Mouse (Mus musculus) embryo, embryonic 10.5 days (tissue): ENCODE data around the gene Ccdc181.
A peak's percentile ranks its signal among the peaks of the same experiment; 100 is the strongest.
"Not testable (repeated sequence)": the region's sequence is repeated elsewhere in the genome, so short reads cannot be mapped to it uniquely, and the experiment has no call there.

Source experiments
- DNase-seq: peaks from one replicate; pipeline ENCODE4 v3.0.0-alpha.2; 2015; ENCODE audit warnings: low spot score

The Ccdc181 gene

DNA sequence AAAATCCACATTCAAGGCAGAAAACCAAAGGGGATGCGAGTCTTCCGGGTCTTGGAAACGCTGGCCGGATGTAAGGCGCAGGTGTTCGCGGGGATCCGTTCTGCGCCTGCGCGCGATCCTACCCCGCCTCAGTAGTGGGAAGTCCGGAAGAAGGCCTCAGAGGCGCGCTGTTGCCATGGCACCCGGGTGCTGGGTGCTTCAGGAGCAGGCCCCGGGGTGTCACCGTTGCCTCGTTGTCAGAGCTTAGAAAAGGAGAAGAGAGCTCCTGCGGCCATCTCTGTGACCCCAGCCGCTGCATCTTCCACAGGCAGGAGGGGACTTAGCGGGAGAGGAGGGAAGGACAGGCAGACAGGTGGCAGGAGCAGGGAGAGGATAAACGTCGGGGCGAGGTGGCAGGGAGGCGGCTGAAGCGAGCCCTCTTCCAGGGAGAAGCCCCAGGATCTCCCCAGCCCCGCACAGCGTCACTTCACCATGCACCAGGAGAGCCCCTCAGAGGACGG lies at the start of gene Ccdc181:
TSS of gene Ccdc181 (plus strand) at position 131 of the 500 bp plus-strand sequence.
- DNase-seq = peak; percentile 93

- DNase-seq = not testable (repeated sequence)
Measured at GRCm38 (mm10) chr1:164231937-164232570, 43.3 kb upstream of the Ccdc181 start.

- no peak for DNase-seq
Measured at GRCm38 (mm10) chr1:164233447-164233846, 41.9 kb upstream of the Ccdc181 start.

DNA sequence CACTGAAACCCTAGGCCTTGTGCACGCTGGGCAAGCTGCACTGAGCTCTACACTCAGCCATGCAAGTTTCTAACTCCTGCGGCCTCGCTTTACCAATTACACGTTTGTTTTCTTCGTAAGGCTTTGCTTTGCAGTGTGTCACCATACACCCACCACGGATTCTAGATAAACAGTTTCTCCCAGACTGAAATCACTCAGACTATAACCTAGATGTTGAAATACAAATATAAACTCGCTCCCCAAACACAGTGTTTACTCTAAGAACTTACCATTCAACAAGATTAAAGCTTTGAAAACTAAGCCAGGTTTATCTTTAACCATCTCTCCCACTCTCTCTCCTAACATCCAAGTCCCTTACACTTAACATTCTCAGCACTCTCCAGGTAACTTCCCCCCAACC lies 40.3 kb upstream of the Ccdc181 start:
- DNase-seq = no peak

GRCm38 (mm10) chr1:164236078-164236477 lies 39.3 kb upstream of the Ccdc181 start:
- DNase-seq = no peak

DNA sequence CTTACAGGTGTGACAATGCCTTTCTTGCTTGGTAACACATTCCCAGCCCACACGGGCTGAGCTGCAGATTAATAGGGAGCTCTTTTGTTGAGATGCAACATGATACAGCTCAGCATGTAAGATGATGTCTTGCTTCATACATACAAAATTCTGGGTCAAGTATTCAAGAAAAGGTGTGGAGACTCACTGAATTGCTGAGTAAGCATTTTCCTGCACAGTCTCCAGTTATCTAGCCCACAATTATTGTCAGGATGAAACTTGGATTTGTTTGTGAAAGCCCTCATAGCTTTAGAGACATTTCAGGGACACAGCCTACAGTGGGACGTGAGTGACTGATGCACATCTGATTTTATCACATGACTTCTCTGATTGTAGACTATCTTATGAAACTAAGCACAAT lies 33.9 kb upstream of the Ccdc181 start:
- DNase-seq = no peak

GRCm38 (mm10) chr1:164242809-164243208 lies 32.6 kb upstream of the Ccdc181 start:
- no peak for DNase-seq

- peak; percentile 15 for DNase-seq
Measured at GRCm38 (mm10) chr1:164247442-164247841, 27.9 kb upstream of the Ccdc181 start.

- DNase-seq = peak; percentile 48
Measured at GRCm38 (mm10) chr1:164247971-164248370, 27.4 kb upstream of the Ccdc181 start.

DNA sequence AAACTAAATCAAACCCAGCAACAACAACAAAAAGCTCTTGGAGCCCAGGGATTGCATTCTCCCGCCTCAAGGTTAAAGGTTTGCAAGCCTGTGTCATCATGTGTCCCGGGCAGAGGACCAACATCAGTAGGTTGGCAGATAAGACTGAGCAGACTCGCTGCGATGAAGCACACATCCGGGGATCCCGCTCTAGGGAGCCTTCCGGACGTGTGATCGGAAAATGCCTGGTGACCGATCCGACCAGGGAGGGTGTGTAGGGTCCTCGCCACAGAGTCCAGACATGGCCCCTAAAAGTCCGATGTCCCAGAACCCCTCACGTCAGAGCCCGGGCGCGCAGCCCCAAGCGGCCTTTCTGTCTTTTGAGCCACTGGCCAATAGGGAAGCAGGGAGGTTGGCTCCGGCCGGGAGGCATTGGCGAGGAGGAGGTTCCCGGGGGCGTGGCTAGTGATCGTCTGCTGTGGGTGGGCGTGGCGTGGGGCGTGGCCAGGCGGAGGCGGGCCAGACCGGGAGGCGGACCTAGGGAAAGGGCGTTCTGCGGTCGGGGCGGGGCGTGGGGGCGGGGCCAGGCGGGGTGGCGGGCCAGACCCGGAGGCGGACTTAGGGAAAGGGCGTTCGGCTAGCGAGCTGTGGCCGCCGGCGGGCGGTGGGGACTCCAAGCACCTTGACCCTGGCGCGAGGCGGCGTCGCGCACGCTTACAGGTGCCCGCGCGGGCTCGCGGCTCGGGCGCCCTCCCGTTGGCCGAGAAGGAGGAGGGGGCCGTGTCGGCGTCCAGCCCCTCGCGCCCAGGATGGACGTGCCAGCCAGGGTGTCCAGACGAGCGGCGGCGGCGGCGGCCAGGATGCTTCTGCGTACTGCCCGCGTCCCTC lies 26.7 kb upstream of the Ccdc181 start, which contains the start of gene Slc19a2:
TSS of gene Slc19a2 (plus strand) at position 582 of the 867 bp plus-strand sequence.
- peak; percentile 99 for DNase-seq

GRCm38 (mm10) chr1:164249332-164249711 lies 26.1 kb upstream of the Ccdc181 start:
- DNase-seq = peak; percentile 58

DNA sequence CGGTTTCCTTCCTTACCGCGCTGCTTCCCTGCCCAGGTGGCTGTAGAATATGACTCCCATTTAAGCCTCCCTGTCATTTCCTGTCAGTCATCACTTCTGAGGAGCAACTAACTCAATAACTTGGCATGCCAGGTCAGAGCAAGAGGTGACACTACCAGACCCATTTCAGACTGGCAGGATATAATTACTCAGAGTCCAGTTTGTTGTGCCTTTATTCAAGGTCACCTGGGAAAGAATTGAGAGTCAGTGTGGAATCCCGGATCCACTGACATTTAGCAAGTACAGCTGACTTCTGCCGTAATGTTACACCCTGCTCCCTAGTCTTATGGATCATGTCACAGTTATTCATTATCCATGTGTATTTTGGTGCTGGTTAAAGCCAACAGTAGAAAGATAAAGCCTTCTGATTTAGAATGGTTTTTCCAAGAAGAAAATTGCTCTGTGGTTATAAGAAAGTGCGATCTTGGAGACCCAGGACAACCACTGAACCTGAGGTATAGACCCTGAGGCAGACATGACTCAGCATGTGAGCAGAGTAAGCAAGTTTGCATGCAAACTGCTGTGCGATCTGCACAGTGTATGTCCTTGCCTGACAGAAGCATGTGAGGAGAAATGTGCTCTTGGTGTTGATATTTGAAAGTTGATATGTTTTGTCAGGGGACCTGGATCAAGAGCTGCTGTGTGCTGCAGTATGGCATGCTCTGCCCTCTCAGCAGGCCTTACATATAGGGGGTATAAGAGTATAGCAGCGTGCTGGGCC lies 24.8 kb upstream of the Ccdc181 start:
- DNase-seq = no peak

- DNase-seq = no peak
Measured at GRCm38 (mm10) chr1:164251438-164251837, 23.9 kb upstream of the Ccdc181 start.

DNA sequence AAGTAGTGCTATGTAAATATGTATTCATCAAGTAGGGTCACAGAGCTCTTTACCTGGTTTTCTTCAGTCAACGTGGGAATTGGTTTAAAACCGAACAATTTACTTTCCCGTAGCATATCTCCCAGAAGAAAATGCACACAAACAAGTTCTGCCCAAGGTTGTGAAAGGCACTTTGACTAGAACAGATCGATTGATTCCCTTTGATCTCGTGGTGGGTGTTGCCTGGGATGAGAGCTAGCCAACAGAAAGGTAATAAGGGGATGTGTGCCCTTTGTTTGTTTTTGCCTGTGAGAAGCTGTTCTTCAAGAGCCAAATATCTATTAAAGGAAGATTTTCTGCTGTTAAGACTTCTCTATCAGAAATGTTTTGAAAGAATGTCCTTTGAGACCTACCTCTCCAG lies 22.8 kb upstream of the Ccdc181 start:
- DNase-seq = no peak

DNA sequence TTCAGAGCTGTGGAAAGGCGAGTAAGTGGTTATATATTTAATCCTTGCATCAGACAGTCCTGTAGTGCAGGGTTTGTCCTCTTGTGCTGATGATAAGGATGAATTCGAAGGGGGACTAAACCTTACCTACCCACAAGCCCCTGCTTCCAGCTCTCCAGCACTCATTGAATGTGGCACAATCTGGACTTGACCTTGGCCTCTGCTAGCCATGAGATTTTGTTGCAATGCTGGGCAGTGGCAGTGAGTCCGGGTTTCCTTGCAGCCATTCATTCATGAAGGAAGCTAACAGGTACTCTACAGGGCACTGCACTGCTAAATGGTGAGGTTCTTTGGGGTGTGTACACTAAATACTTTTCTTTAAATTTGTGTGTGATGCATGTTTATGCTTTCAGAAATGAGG lies 20.5 kb upstream of the Ccdc181 start:
- no peak for DNase-seq

DNA sequence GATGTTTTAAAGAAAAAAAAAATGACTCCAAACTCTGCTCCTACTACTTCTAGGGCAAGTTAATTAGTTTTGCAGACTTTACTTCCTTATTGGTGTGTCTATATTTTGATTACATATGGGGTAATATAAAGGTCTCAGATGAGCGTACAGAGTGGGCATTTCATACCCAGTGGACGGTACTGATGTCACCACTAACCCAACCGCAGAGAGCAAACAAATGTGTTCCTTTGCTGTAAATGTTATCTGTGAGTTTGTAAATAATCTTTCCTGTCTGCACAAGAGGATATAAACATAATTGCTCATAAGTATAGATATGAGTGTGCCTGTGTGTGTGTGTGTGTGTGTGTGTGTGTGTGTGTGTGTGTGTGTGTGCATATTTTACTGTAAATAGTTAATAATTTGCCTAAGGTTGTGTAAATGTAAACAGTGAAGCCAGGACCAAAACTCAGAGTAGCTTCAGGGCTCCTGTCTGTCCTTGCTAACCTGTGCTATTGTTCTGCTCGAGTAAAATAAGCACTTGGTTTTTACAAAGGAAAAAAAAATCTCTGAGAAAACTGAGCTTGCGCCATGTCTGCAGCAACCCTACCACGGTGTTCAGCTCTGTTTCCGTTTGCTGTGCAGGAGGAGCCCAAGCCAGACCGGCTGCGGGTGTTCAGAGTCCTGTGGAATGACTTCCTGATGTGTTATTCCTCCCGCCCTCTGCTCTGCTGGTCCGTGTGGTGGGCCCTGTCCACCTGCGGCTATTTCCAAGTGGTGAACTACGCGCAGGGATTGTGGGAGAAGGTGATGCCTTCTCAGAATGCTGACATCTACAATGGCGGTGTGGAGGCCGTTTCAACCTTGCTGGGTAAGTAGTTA lies 15.0 kb upstream of the Ccdc181 start:
- no peak for DNase-seq

DNA sequence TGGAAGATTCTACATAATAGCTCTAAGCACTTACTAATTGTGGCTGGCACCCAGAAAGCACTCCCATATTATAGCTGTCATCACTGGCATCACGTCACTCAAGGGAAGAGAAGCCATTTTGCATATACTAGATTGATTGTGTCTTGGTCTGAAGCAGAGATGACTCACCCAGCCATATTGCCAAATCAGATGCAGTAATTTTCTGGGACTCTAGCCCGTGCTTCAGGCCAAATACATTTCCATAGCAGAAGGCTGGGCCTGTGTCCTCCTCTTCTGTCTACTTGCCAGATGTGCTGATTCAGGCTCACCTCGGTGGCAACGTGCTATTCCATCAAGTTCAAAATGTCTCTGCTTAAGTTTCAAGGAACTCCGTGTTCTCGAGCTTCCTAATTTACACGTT lies 13.8 kb upstream of the Ccdc181 start:
- DNase-seq = no peak

DNA sequence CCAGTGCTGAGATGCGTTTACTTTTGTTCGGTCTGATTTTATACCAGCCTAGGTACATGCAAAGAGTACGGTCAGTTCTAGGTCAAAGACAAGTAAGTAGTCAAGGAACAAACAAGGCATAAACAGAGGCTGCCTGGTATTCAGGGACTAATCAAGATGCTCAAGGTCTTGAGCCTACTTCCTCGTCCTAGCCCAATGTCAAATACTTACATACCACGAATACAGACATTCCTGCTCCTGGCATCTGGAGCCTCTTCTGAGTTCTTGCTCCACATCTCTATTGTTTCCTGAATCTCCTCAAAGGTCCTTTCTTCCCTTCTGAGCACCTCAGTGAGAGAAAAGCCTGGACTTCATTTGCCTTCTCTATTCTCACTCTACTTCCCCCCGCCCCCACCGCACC lies 4.4 kb upstream of the Ccdc181 start:
- DNase-seq = no peak

DNA sequence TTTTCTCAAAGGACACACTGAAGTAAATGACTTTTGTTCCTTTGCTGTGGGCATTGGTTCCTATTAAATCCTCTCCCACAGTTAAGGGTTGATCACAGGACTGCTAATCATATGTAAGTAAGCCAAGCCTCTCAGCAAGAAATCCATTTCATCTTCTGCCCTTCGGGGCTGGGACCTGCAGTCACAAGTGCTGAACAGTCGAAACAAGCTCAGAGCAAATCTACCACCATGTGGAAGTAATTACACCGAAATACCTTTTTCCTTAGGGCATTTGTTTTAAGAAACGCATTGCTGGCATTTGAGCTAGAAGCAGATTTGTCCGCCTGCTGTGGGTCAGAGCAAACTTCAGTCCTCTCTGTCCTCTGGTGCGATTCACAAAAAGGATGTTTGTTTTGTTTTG lies 1.7 kb upstream of the Ccdc181 start:
- DNase-seq = peak; percentile 71

- no peak for DNase-seq
Measured at GRCm38 (mm10) chr1:164276552-164276951, 1.2 kb downstream of the Ccdc181 start.

DNA sequence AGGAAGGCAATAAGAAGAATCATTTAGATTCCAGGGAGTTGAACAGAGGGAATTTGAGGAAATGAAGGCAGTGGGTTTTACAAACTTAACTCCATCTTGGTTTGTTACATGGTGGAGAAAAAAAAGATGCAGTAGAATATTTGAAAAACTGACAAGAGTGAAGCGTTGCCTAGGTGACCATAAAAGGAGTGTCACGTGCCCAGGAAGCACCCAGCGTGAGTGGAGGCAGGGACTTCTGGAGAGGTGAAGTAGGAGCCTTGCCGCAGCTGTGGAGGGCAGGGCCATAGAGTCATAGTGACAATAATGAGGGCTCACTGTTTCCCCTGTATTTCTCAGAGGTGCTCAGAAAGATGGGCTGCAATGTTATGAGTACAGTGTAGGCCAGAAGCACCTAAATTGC lies 3.9 kb downstream of the Ccdc181 start:
- DNase-seq = no peak

DNA sequence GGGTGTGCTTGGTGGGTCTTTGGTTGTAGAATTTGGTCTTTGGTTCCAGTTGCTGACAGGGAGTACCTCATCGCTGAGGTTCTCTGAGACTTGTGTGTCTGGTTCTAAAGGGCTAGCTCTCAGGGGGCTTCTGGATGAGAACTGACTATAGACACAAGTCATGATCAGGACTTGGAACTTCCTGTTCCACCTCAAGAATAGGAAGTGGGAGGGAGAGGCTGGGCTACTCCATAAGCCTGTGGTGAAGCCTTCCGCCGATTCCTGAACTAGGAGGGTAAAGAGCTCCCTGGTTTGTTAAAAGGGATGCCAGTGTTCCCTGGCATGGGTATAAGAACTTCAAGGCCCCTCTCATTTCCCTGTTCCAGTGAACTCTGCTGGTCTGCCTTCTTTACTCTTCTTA lies 8.6 kb downstream of the Ccdc181 start:
- no peak for DNase-seq
